Mouse (Mus musculus): ENCODE results near the gene Pih1d1. TPM values are rescaled to one million over a fixed set of nuclear protein-coding genes. Genes with fewer than 3 reads are reported as not detected.
"Not testable (repeated sequence)": the region's sequence is repeated elsewhere in the genome, so short reads cannot be mapped to it uniquely, and the experiment has no call there.

Pih1d1 gene
- total RNA-seq, 2 experiments from 2014 or later: 34.7 to 39.7 TPM

DNA sequence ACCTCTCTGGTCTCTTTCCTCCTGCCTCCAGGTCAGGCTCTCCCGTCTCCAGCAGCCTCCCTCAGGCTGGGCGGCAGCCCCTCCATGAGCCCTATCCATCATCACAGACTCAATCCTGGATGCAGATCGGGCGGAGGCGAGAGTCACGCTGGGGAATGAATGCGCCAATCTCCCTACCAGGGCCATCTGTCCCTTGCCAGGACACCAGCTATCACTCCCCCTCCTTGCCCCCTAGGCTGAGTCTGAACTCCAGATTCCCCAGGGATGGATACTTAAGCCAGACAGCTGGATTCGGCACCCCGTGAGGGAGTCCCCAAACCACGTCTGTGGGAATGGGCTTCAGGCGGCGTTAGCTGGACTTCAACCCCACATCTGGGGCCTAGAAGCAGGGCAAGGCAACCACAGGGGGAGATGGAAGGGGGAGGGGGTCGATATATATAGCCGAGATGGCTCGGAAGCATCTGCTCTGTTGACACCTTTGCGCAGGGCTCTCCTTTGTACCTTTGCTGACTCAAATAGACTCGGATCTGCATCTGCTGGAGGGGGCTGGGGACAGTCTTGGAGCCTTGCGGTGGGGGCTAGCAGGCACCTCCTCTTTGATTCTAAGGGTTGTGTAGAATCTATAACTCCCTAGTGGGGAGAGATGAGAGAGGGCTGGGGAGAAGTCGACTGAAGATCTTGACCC is 13.8 kb downstream of the Pih1d1 start:
- H3K4me3 ChIP-seq: no peak overlapping the region
- DNase-seq: no peak
- intact Hi-C loops (cut with DNase I): no loop called here
- no peak overlapping the region for H3K27ac ChIP-seq
- TF ChIP-seq CTCF (IDR thresholded peaks at IDR 0.05): no peak

DNA sequence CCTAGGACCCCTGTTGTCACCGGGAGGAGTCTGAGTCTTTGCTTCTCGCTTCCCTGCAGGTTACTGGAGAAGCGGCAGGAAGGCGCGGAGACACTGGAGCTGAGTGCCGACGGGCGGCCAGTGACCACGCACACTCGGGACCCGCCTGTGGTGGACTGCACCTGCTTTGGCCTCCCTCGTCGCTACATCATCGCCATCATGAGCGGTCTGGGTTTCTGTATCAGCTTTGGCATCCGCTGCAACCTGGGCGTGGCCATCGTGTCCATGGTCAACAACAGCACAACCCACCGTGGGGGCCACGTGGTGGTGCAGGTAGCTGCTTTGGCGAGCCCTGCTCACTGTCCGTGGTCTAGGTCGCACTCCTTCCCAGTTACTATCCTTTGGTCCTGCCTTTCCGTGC is 14.6 kb downstream of the Pih1d1 start:
- intact Hi-C loops (cut with DNase I): no loop called here
- DNase-seq: no peak
- H3K27ac ChIP-seq: no peak overlapping the region
- no peak for TF ChIP-seq CTCF (IDR thresholded peaks at IDR 0.05)
- H3K4me3 ChIP-seq: 0 out of 2 replicates have a peak overlapping the region, but pooled peaks have one; percentile 7

DNA sequence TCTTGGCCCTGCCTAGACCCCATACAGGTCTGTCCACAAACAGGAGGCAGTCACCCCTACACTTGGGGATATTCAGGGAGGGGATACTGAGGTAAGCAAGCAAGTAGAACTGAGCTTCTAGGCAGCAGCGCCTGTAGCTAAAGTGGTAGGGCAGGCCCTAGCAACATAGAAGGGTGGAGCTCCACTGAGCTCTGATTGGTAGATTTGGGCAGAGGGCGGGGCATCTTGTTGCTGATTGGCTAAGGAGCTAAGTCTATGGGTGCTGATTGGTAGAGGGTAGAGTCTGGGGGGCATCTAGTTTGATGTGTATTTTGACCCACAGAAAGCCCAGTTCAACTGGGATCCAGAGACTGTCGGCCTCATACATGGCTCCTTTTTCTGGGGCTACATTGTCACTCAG is 15.4 kb downstream of the Pih1d1 start:
- TF ChIP-seq CTCF (IDR thresholded peaks at IDR 0.05): no peak
- intact Hi-C loops (cut with DNase I): no loop called here
- DNase-seq: no peak

DNA sequence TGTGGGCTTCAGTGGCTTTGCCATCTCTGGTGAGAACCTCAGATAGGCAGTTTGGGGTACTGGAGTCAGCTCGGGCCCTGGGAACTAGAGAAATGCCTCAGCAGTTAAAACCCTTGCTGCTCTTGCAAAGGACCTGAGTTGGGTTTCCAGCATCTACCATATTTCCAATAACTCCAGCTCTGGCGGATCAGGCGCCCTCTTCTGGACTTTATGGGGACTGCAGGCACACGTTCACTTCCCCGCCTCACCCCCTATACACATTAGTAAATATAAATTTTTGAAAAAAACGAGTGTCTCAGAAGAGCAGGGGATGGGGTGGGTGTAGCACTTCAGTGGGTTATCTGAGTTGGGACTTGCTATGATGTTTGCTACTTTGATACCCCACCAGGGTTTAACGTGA is 18.9 kb downstream of the Pih1d1 start:
- TF ChIP-seq CTCF (IDR thresholded peaks at IDR 0.05): peak; percentile 57
- no peak for DNase-seq
- intact Hi-C loops (cut with DNase I): no loop called here
- Histone ChIP-seq H3K4me3 (no peak overlapping the region), H3K27ac (no peak overlapping the region)

More for the DNA sequence above, 15.4 kb downstream of the Pih1d1 start:
- H3K4me3 ChIP-seq: no peak overlapping the region
- no peak overlapping the region for H3K27ac ChIP-seq

DNA sequence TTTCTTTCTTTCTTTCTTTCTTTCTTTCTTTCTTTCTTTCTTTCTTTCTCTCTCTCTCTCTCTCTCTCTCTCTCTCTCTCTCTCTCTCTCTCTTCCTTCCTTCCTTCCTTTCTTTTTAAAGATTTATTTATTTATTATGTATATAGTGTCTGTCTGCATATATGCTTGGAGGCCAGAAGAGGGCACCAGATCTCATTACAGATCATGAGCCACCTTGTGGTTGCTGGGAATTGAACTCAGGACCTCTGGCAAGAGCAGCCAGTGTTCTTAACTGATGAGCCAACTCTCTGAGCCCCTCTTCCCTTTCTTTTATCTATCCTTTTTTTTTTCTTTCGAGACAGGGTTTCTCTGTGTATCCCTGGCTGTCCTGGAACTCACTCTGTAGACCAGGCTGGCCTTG is 19.7 kb downstream of the Pih1d1 start:
- DNase-seq; H3K4me3 ChIP-seq; intact Hi-C loops (cut with DNase I); H3K27ac ChIP-seq: not testable (repeated sequence)
- peak; percentile 50 for TF ChIP-seq CTCF (IDR thresholded peaks at IDR 0.05)

DNA sequence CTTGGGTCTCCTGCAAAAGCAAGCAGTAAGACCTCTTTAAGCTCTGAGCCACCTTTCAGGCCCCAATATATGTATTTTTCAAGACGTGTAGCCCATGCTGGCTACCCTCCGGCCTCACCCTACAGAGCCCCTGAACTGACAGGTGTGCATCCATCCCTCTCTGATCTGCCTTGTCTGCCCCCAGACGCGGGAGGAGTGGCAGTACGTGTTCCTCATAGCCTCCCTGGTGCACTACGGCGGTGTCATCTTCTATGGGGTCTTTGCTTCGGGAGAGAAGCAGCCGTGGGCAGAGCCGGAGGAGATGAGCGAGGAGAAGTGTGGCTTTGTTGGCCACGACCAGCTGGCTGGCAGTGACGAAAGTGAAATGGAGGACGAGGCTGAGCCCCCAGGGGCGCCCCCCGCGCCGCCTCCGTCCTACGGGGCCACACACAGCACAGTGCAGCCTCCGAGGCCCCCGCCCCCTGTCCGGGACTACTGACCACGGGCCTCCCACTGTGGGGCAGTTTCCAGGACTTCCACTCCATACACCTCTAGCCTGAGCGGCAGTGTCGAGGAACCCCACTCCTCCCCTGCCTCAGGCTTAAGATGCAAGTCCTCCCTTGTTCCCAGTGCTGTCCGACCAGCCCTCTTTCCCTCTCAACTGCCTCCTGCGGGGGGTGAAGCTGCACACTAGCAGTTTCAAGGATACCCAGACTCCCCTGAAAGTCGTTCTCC is 20.6 kb downstream of the Pih1d1 start:
- intact Hi-C loops (cut with DNase I): no loop called here
- no peak for TF ChIP-seq CTCF (IDR thresholded peaks at IDR 0.05)
- H3K27ac ChIP-seq: no peak overlapping the region
- H3K4me3 ChIP-seq: no peak overlapping the region
- no peak for DNase-seq

DNA sequence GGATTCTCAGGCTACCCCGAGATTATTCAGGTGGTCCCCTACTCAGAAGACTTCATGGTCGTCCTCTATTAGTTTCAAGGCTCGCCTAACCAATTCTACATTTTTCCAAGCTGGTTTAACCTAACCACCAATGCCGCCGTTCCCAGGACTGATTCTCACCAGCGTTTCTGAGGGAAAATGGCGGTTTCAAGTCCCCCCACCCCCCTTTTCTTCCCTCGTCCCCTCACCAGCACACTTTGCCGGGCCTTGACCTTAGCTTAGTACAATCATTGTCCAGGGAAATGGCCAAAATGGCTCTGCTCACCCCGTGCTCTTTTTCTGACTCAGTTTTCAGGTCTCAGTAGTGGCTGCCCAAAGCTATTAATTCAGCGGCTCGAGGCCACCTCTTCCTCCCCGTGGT is 21.3 kb downstream of the Pih1d1 start:
- Histone ChIP-seq H3K4me3 (no peak overlapping the region), H3K27ac (no peak overlapping the region)
- DNase-seq: no peak
- TF ChIP-seq CTCF (IDR thresholded peaks at IDR 0.05): no peak
- intact Hi-C loops (cut with DNase I): no loop called here

DNA sequence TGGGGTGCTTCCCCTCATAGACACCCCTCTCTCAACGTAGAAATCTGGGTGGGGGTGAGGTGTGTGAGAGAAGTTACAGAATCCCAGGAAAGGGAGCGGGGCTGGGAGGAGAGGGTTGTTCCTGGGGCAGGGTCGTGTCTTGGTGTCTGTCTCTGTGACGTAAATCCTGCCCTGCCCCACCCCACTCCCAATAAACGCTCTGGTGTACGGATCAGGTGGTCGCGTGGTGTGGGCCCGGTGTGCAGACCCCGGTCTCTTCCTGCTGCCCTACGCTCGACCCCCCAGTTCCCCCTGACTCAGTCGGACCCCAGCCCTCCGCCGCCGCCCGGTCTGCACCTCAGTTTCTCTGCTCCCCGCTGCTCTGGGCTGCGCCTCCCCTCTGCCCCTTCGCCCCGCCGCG is 21.8 kb downstream of the Pih1d1 start:
- peak overlapping the region; percentile 35 for H3K4me3 ChIP-seq

DNA sequence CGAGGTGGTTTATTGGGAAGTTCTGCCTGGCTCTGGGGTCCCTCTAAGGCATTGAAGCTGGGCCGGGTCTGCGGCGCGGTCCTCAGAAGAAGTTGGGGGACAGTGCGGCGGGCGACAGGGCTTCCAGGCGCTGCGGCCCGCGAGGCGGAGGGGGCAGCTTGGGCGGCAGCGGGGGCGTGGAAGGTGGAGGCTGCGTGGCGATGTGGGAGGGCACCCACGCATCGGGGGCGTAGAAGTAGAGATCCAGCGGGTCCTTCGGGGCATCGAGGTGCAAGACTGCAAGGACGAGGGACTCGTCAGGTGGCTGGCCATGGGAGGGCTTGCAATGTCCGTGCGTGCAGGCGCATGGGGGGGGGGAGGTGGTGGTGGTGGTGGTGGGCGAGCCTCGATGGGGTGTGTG is 22.3 kb downstream of the Pih1d1 start:
- DNase-seq: no peak

More for the DNA sequence above, 21.8 kb downstream of the Pih1d1 start:
- no peak for DNase-seq
- H3K27ac ChIP-seq: no peak overlapping the region
- TF ChIP-seq CTCF (IDR thresholded peaks at IDR 0.05): no peak
- intact Hi-C loops (cut with DNase I): no loop called here

DNA sequence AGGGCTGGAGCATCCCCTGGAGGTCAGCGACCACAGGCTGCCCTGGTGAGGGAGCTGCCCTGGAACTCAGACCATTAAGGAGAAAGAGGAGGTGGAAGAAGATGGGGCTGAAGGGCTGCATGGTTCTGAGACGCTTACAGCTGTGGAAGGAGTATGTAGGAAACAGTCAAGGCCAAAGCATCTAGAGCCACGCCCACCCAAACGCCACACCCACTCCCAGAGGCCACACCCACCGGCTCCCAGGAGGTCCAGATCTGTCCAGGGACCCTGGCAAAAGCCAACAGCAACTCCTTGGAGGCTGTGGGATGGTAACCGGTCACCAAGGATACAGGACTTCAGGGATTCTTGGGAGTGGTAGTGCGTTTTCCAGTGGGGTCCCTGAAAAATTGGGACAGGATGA is 24.4 kb downstream of the Pih1d1 start:
- intact Hi-C loops (cut with DNase I): no loop called here
- TF ChIP-seq CTCF (IDR thresholded peaks at IDR 0.05): no peak

More for the DNA sequence above, 22.3 kb downstream of the Pih1d1 start:
- Histone ChIP-seq H3K4me3 (peak overlapping the region; percentile 35), H3K27ac (no peak overlapping the region)
- intact Hi-C loops (cut with DNase I): no loop called here
- no peak for TF ChIP-seq CTCF (IDR thresholded peaks at IDR 0.05)

DNA sequence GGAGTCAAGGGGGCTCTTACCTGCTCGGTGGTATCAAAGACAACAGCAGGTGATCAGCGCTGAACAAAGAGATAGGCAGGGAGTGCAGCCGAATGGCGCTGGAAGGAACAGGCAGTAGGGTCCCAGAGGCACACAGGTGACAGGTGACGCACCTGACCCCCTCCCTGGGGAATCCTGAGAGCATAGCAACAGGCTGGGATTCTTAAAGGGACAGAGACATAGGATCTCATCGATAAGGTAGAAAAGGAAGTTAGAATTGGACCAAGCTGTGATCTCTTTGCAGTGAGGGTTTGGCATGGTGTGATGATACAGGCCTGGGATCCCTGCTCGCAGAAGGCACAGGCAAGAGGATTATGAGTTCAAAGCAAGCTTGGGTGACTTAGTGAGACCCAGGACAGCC is 25.4 kb downstream of the Pih1d1 start, which contains the start of gene Gfy:
Gene Gfy, minus strand, starts transcription at position 101 of the 400 bp plus-strand sequence.
- DNase-seq: no peak
- intact Hi-C loops (cut with DNase I): no loop called here
- Histone ChIP-seq H3K4me3 (no peak within 1 kb of the TSS), H3K27ac (no peak within 1 kb of the TSS)
- TF ChIP-seq CTCF (IDR thresholded peaks at IDR 0.05): no peak

More for the DNA sequence above, 24.4 kb downstream of the Pih1d1 start:
- H3K27ac ChIP-seq: no peak overlapping the region
- no peak for DNase-seq
- no peak overlapping the region for H3K4me3 ChIP-seq

DNA sequence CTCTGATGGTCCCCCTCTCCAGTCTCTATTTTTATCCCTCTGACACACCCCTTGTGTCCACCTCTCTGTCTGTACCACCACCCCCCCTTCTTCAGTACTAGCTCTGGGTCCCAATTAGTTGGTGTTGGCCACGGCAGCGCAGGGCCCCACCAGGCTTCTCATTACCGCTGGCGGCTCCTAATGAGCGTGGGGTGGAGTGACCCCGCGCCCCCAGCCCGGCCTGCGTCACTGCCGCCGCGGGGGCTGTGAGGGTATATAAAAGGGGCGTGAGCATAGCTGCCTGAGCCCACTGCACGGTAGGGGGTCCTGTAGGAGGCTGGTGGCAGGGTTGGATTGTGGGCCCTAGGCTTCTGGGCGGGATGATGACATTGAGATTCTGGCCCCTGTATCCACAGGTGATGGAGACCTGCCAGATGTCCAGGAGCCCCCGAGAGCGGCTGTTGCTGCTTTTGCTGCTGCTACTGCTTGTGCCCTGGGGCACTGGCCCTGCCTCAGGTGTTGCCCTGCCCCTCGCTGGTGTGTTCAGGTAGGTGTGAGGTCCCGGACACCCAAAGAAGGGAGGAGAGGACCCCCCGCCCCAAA is 26.9 kb downstream of the Pih1d1 start, which contains the start of gene Pth2:
Gene Pth2, plus strand, starts transcription at position 100 of the 582 bp plus-strand sequence.
- TF ChIP-seq CTCF (IDR thresholded peaks at IDR 0.05): no peak
- Histone ChIP-seq H3K27ac (no peak within 1 kb of the TSS), H3K4me3 (peak within 1 kb of the TSS; percentile 69)
- no peak for DNase-seq
- intact Hi-C loops (cut with DNase I): no loop called here

DNA sequence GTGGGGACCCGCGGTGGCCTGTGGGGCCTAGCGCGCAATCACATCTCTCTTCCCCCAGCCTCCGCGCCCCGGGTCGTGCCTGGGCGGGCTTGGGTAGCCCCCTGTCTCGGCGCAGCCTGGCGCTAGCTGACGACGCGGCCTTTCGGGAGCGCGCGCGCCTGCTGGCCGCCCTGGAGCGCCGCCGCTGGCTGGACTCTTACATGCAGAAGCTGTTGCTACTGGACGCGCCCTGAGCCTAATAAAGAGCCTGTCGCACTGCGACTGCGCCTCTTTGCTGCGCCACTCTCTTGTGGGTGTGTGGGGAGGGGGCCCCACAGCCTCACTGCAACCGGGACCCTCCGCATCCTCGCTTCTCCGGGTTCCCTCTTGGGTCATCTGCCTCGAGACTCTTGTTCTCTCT is 27.4 kb downstream of the Pih1d1 start:
- Histone ChIP-seq H3K4me3 (peak overlapping the region; percentile 69), H3K27ac (no peak overlapping the region)
- TF ChIP-seq CTCF (IDR thresholded peaks at IDR 0.05): peak; percentile 20; the same call in 1 of the 2 replicates
- DNase-seq: peak; percentile 64
- intact Hi-C loops (cut with DNase I): no loop called here

Measured in gastrocnemius, adult 2 months (tissue).